Mouse (Mus musculus): ENCODE data around the gene Fam207a. TPM values are rescaled to one million over a fixed set of nuclear protein-coding genes. Genes with fewer than 3 reads are reported as not detected.

Gene Fam207a
- polyA plus RNA-seq, 1 experiment from 2014 or later, result 34.1 TPM

DNA sequence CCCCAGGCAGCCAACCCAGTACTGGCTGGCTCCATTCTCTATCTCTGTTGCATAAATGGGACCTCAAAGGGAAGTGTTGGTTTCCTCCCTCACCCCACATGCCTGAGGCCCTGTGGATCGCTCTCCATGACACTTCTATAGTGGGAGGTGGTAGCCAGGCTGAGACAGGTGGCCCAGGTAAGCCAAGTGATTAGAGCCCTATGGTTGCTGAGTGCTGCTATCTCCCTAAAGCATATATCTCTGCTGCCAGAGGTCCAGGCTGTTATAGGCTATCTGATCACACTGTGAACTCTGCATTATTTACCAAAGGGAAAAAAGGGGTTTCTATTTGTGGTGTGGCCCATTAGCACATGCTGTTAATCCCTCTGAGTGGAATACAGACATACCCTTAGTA lies 16.4 kb upstream of the Fam207a start:
- Histone ChIP-seq H3K4me1 (replicated peaks; ENCODE audit: insufficient read depth, low read length) (no peaks in the 10 kb centered on the region), H3K27ac (no peak overlapping the region), H3K27me3 (ENCODE audit: insufficient read depth, low read length) (no peaks in the 10 kb centered on the region), H3K9me3 (replicated peaks; ENCODE audit: low read length) (no peaks in the 10 kb centered on the region), H3K4me3 (replicated peaks; ENCODE audit: low read depth, low read length) (no peak overlapping the region), H3K4me2 (ENCODE audit: low read length) (no peak overlapping the region), H3K36me3 (ENCODE audit: insufficient read depth, low read length) (no peaks in the 10 kb centered on the region), H3K9ac (ENCODE audit: low read depth, low read length) (no peak overlapping the region)
- ATAC-seq (replicated peaks; ENCODE audit: low FRiP score, low read depth), result no peak
- no peak for TF ChIP-seq CTCF (IDR thresholded peaks at IDR 0.05; ENCODE audit: low read depth)
- no peak for DNase-seq (ENCODE audit: low spot score)
- WGBS, result 84% methylated on average over 1 of the region's 1 CpGs

DNA sequence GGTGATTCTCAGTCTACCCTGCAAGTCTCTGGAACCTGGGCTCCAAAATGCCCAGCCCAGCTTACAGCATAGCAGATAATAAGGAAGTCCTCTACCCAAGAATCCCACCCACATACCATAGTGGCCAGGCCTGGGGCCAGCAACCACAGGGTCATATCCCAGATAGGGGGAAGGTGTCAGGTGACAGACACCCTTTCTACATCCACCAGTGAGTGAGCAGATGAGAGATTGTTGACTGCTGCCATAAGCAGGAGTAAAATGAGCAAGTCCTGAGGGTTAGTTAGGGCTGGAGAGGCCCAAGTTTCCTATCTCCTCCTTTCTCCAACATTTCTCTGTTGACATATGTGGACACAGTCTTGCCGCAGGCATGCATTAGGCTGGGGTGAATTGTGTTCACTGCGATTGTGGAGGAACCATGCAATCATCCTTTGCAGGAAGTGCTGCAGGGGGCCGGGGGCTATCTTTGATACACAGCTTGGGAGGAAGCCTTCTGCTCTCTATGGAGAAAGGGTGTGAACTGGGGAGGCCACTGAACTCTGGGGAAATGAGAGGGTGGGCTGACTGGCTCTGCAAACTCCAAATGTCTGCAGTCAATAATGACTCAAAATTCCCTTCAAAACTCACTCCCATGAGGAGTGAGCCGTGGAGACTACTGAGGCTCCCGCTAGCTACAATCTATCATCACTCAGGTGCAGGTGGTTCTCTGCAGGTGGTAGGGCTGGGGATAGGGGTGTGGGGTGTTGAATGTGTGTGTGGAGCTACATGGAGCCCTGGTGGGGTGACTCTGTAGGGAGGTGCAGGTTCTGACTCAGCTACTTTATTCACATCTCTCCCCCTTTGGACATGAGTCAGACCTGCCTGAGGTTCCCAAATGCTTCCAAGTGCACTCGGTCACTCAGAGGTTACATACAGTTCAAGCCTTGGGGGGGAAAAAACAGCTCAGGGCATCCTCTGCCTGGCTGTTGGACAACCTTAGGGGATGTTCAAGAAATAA lies 15.7 kb upstream of the Fam207a start:
- Histone ChIP-seq H3K27me3 (ENCODE audit: insufficient read depth, low read length) (no peaks in the 10 kb centered on the region), H3K9ac (ENCODE audit: low read depth, low read length) (no peak overlapping the region), H3K36me3 (ENCODE audit: insufficient read depth, low read length) (no peaks in the 10 kb centered on the region), H3K27ac (no peak overlapping the region), H3K4me1 (replicated peaks; ENCODE audit: insufficient read depth, low read length) (no peaks in the 10 kb centered on the region), H3K4me2 (ENCODE audit: low read length) (no peak overlapping the region), H3K9me3 (replicated peaks; ENCODE audit: low read length) (no peaks in the 10 kb centered on the region), H3K4me3 (replicated peaks; ENCODE audit: low read depth, low read length) (no peak overlapping the region)
- DNase-seq (ENCODE audit: low spot score) (no peak), ATAC-seq (replicated peaks; ENCODE audit: low FRiP score, low read depth) (no peak)
- no peak for TF ChIP-seq CTCF (IDR thresholded peaks at IDR 0.05; ENCODE audit: low read depth)
- WGBS, result 80% methylated on average over 6 of the region's 6 CpGs

DNA sequence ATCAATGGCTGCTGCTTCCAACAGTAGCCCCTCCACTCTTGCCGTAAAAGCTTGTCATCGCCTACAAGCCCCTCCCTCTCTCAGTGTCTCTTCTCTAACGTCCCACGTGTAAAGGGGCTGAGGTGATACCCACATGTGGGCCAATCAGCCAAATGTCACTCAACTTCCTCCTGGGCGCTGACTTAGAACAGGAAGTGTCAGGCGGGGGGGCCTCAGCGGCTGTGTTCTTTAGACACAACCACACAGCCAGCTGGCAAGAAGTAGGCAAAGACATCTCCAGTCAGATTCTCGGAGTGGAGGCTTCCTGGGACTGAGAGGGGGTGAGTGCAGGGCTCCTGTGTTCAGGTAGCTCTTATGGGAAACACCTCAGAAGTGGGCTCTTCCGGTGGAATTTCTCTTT lies 14.6 kb upstream of the Fam207a start, which contains the start of gene Itgb2:
Itgb2 (plus strand) TSS at position 113 of the 400 bp plus-strand sequence.
- Histone ChIP-seq H3K27ac (no peak within 1 kb of the TSS), H3K27me3 (ENCODE audit: insufficient read depth, low read length) (no peaks in the 10 kb centered on the region), H3K9ac (ENCODE audit: low read depth, low read length) (no peak within 1 kb of the TSS), H3K4me2 (ENCODE audit: low read length) (no peak within 1 kb of the TSS), H3K4me3 (replicated peaks; ENCODE audit: low read depth, low read length) (no peak within 1 kb of the TSS), H3K4me1 (replicated peaks; ENCODE audit: insufficient read depth, low read length) (no peaks in the 10 kb centered on the region), H3K9me3 (replicated peaks; ENCODE audit: low read length) (no peaks in the 10 kb centered on the region), H3K36me3 (ENCODE audit: insufficient read depth, low read length) (no peaks in the 10 kb centered on the region)
- no peak for ATAC-seq (replicated peaks; ENCODE audit: low FRiP score, low read depth)
- TF ChIP-seq CTCF (IDR thresholded peaks at IDR 0.05; ENCODE audit: low read depth), result no peak
- 54% methylated on average over 9 of the region's 9 CpGs for WGBS
- no peak for DNase-seq (ENCODE audit: low spot score)

DNA sequence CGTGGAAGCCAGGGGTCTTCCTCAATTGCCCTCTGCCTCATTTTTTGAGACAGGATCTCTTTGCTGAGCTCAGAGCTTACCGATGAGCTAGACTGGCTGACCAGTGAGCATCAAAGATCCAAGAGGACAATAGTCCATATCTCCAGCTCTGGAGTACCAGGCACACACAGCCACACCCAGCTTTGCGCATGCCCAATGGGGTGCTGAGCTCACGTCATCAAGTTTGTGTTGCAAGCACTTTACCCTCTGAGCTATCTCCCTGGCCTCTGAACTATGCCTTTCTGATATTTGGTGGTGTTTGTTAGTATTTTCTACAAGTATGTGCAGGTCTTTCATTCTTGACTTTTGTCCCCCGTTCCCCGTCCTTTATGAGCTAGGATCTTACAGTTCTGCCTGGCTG lies 13.0 kb upstream of the Fam207a start:
- no peaks in the 10 kb centered on the region for H3K4me1 ChIP-seq (replicated peaks; ENCODE audit: insufficient read depth, low read length)
- DNase-seq (ENCODE audit: low spot score) (no peak), ATAC-seq (replicated peaks; ENCODE audit: low FRiP score, low read depth) (no peak)
- no peak for TF ChIP-seq CTCF (IDR thresholded peaks at IDR 0.05; ENCODE audit: low read depth)
- 91% methylated on average over 6 of the region's 6 CpGs for WGBS
- no peak overlapping the region for H3K27ac ChIP-seq
- no peaks in the 10 kb centered on the region for H3K27me3 ChIP-seq (ENCODE audit: insufficient read depth, low read length)
- H3K4me2 ChIP-seq (ENCODE audit: low read length), result no peak overlapping the region
- no peak overlapping the region for H3K4me3 ChIP-seq (replicated peaks; ENCODE audit: low read depth, low read length)
- no peaks in the 10 kb centered on the region for H3K36me3 ChIP-seq (ENCODE audit: insufficient read depth, low read length)
- no peak overlapping the region for H3K9ac ChIP-seq (ENCODE audit: low read depth, low read length)
- H3K9me3 ChIP-seq (replicated peaks; ENCODE audit: low read length), result no peaks in the 10 kb centered on the region

DNA sequence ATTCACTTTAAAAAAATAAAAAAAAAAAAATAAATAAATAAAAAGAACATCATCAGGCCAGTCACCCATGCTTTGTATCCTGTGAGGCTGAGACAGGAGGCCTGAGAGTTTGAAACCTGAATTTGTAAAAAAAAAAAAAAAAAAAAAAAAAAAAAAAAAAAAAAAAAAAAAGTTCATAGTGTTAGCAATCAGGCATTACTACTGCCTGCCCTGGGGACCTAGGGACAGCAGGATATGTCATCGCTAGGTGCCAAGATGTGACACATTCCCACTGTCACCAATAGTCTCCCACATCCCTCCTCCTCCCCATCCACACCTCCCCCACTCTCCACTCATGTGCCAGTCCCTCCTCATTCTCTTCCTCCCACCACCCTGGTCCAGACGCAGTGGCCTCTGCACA lies 10.9 kb upstream of the Fam207a start:
- Histone ChIP-seq H3K36me3 (ENCODE audit: insufficient read depth, low read length) (no peaks in the 10 kb centered on the region), H3K4me2 (ENCODE audit: low read length) (no peak overlapping the region), H3K27ac (no peak overlapping the region), H3K9me3 (replicated peaks; ENCODE audit: low read length) (no peaks in the 10 kb centered on the region), H3K4me3 (replicated peaks; ENCODE audit: low read depth, low read length) (no peak overlapping the region), H3K4me1 (replicated peaks; ENCODE audit: insufficient read depth, low read length) (no peaks in the 10 kb centered on the region), H3K27me3 (ENCODE audit: insufficient read depth, low read length) (no peaks in the 10 kb centered on the region), H3K9ac (ENCODE audit: low read depth, low read length) (no peak overlapping the region)
- no peak for DNase-seq (ENCODE audit: low spot score)
- 64% methylated on average over 2 of the region's 2 CpGs for WGBS
- ATAC-seq (replicated peaks; ENCODE audit: low FRiP score, low read depth), result no peak
- no peak for TF ChIP-seq CTCF (IDR thresholded peaks at IDR 0.05; ENCODE audit: low read depth)

DNA sequence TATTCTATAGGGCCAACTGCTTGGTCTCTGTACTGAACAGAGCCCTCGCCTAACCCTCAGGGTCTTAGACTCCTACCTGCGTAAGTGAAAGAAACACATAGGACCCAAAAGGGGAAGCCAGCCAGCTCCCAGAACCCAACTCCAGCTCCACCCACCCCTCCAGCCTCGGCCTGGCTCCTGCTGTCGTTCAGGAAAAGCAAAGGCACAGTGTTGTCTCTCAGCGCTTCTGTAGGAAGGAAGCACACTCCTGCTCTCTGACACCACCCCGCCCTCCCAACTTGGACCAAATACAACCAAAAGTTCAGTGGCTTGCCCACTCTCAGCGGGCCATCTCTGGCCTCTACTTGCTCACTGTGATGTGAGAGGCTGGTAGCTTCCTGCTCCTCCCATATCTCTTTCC lies 7.7 kb upstream of the Fam207a start:
- no peaks in the 10 kb centered on the region for H3K9me3 ChIP-seq (replicated peaks; ENCODE audit: low read length)
- WGBS, result 71% methylated on average over 7 of the region's 7 CpGs
- no peaks in the 10 kb centered on the region for H3K4me1 ChIP-seq (replicated peaks; ENCODE audit: insufficient read depth, low read length)
- no peaks in the 10 kb centered on the region for H3K36me3 ChIP-seq (ENCODE audit: insufficient read depth, low read length)
- H3K27me3 ChIP-seq (ENCODE audit: insufficient read depth, low read length), result no peaks in the 10 kb centered on the region
- H3K4me3 ChIP-seq (replicated peaks; ENCODE audit: low read depth, low read length), result no peak overlapping the region
- DNase-seq (ENCODE audit: low spot score), result peak; percentile 14
- TF ChIP-seq CTCF (IDR thresholded peaks at IDR 0.05; ENCODE audit: low read depth), result no peak
- H3K9ac ChIP-seq (ENCODE audit: low read depth, low read length), result no peak overlapping the region
- H3K4me2 ChIP-seq (ENCODE audit: low read length), result no peak overlapping the region
- no peak for ATAC-seq (replicated peaks; ENCODE audit: low FRiP score, low read depth)
- H3K27ac ChIP-seq, result peak overlapping the region; percentile 20; the same call in 1 of the 2 replicates

Data from kidney, postnatal 0 days (tissue).